Mouse (Mus musculus): ENCODE measurements around the gene Adgrf3.

Gene Adgrf3

DNA sequence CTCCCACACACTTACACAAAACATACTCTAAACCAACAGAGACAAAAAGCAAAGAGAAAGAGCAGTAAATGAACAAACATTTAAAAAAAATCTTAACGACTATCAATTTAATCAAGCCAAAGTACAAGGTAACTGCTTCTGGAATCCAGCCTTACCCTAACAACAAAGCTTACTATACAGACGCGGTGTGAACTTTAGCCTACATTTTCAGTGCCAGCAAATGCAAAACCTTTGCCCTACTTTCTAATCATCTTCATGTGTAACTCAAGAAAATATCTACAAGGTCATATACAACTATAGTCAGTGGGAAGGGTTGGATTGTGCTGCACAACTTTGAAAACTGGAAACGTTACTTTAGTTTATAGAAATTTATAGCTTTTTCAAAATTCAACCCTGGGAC, 53.5 kb downstream of the Adgrf3 start:
- DNase-seq (ENCODE audit: low read depth, low spot score), result no peak

DNA sequence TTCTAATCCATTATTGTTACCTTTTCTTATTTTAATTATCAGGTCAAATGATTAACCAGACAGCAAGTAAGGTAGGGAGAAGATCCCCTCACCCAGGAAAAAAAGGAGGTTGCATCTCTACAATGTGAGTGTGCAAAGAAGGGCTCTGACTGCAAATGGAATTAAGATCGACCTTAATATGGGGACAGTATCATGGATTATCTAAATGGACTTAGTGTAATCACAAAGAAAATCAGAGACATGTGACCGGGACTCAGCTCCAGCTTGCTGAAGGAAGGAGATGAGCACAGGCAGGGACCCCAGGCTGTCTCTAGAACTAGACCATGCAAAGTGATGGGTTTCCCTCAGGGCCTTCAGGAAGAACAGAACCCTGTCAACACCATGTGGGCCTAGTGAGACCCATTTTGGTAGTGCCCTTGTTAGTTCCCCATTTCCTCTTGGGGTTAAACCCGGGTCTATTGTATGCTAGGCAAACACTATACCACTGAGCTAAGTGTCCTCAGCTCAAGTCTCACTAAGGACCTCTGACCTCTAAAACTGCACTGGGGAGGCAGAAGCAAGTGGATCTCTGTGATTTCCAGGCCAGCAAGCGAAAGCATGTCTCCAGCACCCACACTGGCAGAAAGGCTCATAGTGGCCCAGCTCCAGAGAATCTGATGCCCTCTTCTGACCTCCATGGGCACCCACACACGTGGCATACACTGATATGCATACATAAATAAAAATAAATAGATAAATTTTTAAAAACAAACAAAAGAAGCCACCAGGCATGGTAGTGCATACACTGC, 57.2 kb downstream of the Adgrf3 start:
- DNase-seq (ENCODE audit: low read depth, low spot score), result no peak

DNA sequence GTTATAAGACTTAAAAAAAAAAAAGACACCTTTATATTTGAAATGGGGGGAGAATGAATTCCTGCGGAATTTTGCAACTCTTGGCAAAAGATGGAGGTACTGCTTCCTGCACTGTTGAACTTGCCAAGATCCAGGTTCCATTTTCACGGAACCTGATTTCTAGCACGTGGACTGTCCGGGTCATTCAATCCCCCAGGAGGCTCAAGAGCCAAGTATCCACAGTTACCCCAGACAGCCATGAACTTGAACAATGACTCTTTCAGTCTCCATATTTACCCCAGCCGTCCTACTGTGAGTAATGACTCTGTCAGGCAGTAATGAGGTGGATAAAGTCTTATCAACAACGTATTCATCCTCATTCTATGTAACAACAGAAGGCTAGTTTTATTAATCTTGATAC, 59.0 kb downstream of the Adgrf3 start:
- no peak for DNase-seq (ENCODE audit: low read depth, low spot score)
